Mouse (Mus musculus) olfactory bulb, adult 2 months (tissue): ENCODE measurements around the gene Ccl11.

Experiments
- CTCF ChIP-seq: fragments of 200-500 bp; IDR thresholded peaks from 2 replicates; pipeline ENCODE4 v1.5.1; 2012; ENCODE audit warnings: low read depth, mild to moderate bottlenecking, low read length, moderate library complexity; ENCODE audit not compliant: insufficient read depth
- POLR2A ChIP-seq: fragments of 200-500 bp; IDR thresholded peaks from 2 replicates; pipeline ENCODE4 v1.6.1; 2012; ENCODE audit warnings: mild to moderate bottlenecking, low read depth, low read length, moderate library complexity; ENCODE audit not compliant: insufficient read depth

DNA sequence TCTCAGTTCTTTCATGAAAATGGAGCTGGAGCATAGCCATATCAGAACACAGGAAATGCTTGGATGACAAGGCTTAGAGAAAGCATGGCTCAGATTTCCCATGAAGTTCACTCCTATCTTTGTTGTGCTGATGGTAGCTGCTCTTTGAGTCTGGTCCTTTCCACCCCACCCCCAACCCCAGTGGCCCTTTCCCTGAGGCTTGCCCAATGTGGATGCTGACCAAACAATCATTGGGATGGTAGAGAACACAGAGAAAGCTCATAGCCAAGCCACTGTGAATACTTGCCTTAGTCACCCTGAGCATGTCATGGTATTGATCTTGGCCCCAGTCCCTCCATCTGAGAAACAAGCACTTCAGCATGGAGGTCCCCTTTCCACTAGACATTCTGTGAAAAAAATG, 25.5 kb upstream of the Ccl11 start:
- no peak for TF ChIP-seq POLR2A
- no peak for TF ChIP-seq CTCF
